Mouse (Mus musculus) right cerebral cortex, postnatal 4 days (tissue): Measurements from ENCODE around the gene Map3k7.

Source experiments
- DNase-seq: peaks from one replicate; pipeline ENCODE4 v3.0.0-alpha.2; 2022

Gene Map3k7

DNA sequence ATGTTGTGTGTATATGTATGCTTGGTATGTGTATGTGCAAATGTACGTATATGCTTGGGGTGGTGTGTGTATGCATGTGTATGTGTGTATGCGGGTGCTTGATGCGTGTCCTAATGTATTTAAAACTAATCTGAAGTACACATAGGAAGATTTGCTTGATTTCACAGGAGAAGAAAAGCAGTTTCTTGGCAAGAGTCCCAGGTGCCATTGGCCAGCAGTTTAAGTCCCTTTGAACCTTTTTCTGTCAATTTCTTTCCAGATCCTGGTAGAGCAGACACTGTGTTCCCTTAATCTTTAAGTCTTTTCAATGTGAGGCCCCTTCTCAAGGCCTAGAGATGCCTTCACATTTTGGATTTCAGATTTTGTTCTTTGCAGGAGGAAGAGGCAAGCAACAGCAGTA is 99.4 kb downstream of the Map3k7 start:
- no peak for DNase-seq
